Mouse (Mus musculus) olfactory bulb, adult 2 months (tissue): ENCODE results near the gene Sgtb.

ENCODE experiments used
- CTCF ChIP-seq: fragments of 200-500 bp; IDR thresholded peaks from 2 replicates; pipeline ENCODE4 v1.5.1; 2012; ENCODE audit warnings: low read depth, mild to moderate bottlenecking, low read length, moderate library complexity; ENCODE audit not compliant: insufficient read depth
- POLR2A ChIP-seq: fragments of 200-500 bp; IDR thresholded peaks from 2 replicates; pipeline ENCODE4 v1.6.1; 2012; ENCODE audit warnings: mild to moderate bottlenecking, low read depth, low read length, moderate library complexity; ENCODE audit not compliant: insufficient read depth

DNA sequence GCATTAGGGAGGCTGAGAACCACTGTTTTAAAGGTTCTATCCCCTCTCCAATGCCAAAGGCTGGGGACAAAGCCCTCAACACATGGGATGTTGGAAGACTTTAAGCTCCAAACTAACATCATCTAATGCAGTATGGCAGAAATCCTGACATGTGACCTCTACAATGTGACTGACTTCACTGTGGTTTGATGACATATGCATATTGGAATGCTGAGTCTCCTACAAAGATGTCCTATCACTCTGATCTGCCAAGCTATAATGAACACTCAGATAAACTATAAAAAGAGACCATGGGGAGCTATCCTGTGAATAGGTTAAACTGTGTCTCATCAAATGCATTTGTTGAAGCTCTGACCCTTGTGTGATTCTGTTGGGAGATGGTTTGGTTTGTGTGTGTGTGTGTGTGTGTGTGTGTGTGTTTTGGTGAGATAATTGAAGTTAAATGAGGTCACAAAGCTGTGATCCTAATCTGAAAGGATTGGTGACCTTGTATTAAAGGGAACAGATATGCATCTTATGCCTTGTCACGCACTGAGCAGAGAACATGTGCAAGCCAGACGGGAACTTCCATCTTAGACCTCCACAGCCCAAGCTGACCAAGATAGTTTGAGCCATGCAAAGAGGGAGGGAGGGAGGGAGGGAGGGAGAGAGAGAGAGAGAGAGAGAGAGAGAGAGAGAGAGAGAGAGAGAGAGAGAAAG is 43.7 kb upstream of the Sgtb start:
- no peak for TF ChIP-seq CTCF
- TF ChIP-seq POLR2A: no peak
